In the genomic region with DNA sequence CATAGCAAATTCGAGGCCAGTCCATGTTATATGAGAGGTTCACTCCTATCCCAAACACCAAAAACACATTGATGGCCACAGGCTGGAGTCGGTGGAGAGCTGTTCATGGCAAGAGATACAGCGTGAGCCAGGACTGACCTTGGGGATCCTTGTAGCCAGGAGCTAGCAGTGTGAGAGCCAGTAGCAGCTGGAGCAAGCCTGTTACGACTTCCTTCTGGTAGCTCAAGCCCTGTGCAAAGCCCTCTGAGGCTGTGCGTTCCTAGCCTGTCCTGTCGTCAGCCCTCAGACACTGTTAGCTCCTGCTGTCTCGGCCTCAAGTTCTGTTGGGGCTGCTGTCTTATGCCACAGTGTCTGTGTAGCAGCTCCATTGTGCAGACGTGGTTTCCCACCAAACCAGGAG, we compare ENCODE assay signal across 20 mouse cellular contexts. TPM values are rescaled to one million over a fixed set of nuclear protein-coding genes. Genes with fewer than 3 reads are reported as not detected.
"Had no signal": no experiment of that assay in that cellular context is flagged by ENCODE, and none has a peak within 500 bp of the region (broad histone marks: within the 10 kb centered on the region; RNA-seq: fewer than 3 reads in every experiment).

No protein-coding gene starts in this region.

- ATAC-seq: liver, embryonic 12.5 days; midbrain, embryonic 15.5 days had no signal

- H3K27ac ChIP-seq: kidney, postnatal 0 days; limb, embryonic 15.5 days; liver, embryonic 12.5 days; midbrain, embryonic 15.5 days; neural tube, embryonic 13.5 days had no signal

- H3K4me3 ChIP-seq: limb, embryonic 15.5 days; liver, embryonic 12.5 days; midbrain, embryonic 15.5 days; neural tube, embryonic 13.5 days had no signal

- H3K36me3 ChIP-seq: midbrain, embryonic 15.5 days had no signal

- H3K27me3 ChIP-seq: limb, embryonic 15.5 days; liver, embryonic 12.5 days; midbrain, embryonic 15.5 days; neural tube, embryonic 13.5 days had no signal

- DNase-seq: kidney, adult 9 months; kidney, postnatal 36 days; layer of hippocampus, adult 9-11 months; layer of hippocampus, postnatal 36 days; lung, embryonic 14.5 days; lung, postnatal 10 days; lung, postnatal 4 days; right cerebral cortex, adult 18-20 months; right cerebral cortex, postnatal 25 days; thymus, adult 2 months; thymus, postnatal 25 days had no signal

RNA-seq across cellular contexts. Expression of gene Tead3, which starts 26.8 kb away (rescaled TPM):
- total RNA-seq: megakaryocyte, adult 5-6 weeks had no signal

RNA-seq across cellular contexts. Expression of gene Tulp1, which starts 41.2 kb away (rescaled TPM):
- total RNA-seq: layer of hippocampus, adult 18-20 months; layer of hippocampus, postnatal 36 days; left cerebral cortex, postnatal 25 days; megakaryocyte, adult 5-6 weeks had no signal
- polyA plus RNA-seq: liver, embryonic 16.5 days had no signal
